Mouse (Mus musculus) megakaryocyte, embryonic 14.5 days (primary cell): Measurements from ENCODE around the gene Fam204a. TPM values are rescaled to one million over a fixed set of nuclear protein-coding genes. Genes with fewer than 3 reads are reported as not detected.

ENCODE experiments used
- H3K27me3 ChIP-seq: replicated peaks from 2 replicates; pipeline ENCODE3; 2012; ENCODE audit warnings: inconsistent platforms
- H3K36me3 ChIP-seq: replicated peaks from 2 replicates; pipeline ENCODE3; 2012; ENCODE audit warnings: low read length, inconsistent platforms, mixed read lengths
- H3K4me1 ChIP-seq: 2 replicates; pipeline ENCODE4 v1.6.1; 2012; ENCODE audit warnings: inconsistent platforms
- H3K4me3 ChIP-seq: replicated peaks from 2 replicates; pipeline ENCODE3; 2012; ENCODE audit warnings: moderate library complexity, mild to moderate bottlenecking, inconsistent platforms
- H3K9me3 ChIP-seq: 2 replicates; pipeline ENCODE4 v1.6.1; 2012; ENCODE audit warnings: inconsistent platforms
- FLI1 ChIP-seq: IDR thresholded peaks from 2 replicates; pipeline ENCODE4 v1.6.1; 2012; ENCODE audit warnings: low read length, inconsistent platforms, mixed read lengths
- GATA1 ChIP-seq: IDR thresholded peaks from 3 replicates; pipeline ENCODE4 v1.6.1; 2012; ENCODE audit warnings: mixed read lengths, low read length, inconsistent platforms, borderline replicate concordance
- polyA plus RNA-seq: library from polyadenylated mRNA; stranded (reverse); fragments of >175 nt; gene quantifications from 2 replicates; pipeline ENCODE4 v1.2.3, GENCODE M21; 2012; ENCODE audit warnings: low replicate concordance; ENCODE audit not compliant: insufficient read depth

Fam204a gene
- polyA plus RNA-seq, 1 experiment: 4.7 TPM

DNA sequence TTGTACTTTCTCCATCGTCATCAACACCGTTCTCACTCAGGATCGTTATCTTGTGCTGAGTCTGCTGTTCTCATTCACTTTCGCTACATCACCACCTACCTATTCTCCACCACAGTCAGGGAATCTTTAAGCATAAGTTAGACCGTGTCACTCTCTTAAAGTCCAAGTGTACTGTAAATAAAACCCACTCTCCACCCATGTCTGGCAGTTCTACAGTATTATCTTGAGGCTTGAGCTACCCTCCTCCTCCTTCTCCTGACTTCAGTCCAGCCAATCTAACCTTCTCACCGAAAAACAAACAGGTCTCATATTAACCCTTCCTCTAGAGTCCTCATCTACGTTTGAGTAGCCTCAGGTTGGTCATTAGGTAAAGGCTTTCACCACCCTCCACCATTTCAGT lies 7.1 kb downstream of the Fam204a start:
- H3K4me3 ChIP-seq: no peak overlapping the region
- no peak for TF ChIP-seq FLI1
- no peak for TF ChIP-seq GATA1
- peaks cover 44% of the 10 kb centered on the region for H3K36me3 ChIP-seq
- no peaks in the 10 kb centered on the region for H3K27me3 ChIP-seq
- no peaks in the 10 kb centered on the region for H3K9me3 ChIP-seq
- H3K4me1 ChIP-seq: no peaks in the 10 kb centered on the region; the same call in 1 of the 2 replicates

DNA sequence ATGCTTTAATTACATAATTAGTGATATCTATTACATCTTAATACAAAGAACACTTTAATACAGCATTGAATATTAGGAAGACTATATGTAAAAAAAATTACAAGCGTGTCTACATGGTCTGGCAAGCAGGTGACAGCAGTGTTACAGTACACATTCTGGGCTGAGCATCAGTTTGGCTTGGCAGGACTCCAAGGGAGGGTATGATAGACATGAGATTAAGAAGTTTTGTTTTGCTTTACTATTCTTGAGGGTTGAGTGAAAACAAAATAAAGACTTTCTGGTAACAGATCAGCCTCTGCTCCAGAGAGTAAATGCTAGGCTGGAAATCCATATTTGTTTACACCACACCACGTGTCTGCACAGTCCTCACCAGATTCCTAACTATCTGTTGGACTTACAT lies 8.5 kb downstream of the Fam204a start:
- no peak overlapping the region for H3K4me3 ChIP-seq
- H3K4me1 ChIP-seq: no peaks in the 10 kb centered on the region
- H3K9me3 ChIP-seq: no peaks in the 10 kb centered on the region
- H3K36me3 ChIP-seq: peaks cover 52% of the 10 kb centered on the region
- H3K27me3 ChIP-seq: no peaks in the 10 kb centered on the region
- no peak for TF ChIP-seq FLI1
- TF ChIP-seq GATA1: no peak

DNA sequence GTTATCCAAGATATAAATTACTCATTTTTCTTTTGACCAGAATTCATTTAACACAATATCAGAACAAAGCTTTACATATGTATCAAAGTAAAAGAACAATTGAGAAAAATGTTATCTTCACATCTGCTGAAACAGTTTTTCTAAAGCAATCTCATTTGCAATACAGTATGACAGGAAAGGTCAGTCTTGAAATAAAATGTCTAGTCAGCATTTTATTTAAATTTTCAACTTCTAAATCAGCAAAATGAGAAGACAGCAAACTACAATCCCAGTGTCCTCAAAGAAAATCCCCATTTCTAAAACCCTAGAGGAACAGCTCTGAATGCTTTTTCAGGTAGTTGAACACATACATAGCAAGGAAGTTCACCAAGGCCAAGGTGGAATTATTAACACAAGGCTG lies 18.3 kb downstream of the Fam204a start:
- Histone ChIP-seq H3K4me1 (peaks cover 11% of the 10 kb centered on the region), H3K4me3 (no peak overlapping the region), H3K9me3 (no peaks in the 10 kb centered on the region), H3K27me3 (no peaks in the 10 kb centered on the region), H3K36me3 (peaks cover 60% of the 10 kb centered on the region)
- TF ChIP-seq FLI1: no peak

DNA sequence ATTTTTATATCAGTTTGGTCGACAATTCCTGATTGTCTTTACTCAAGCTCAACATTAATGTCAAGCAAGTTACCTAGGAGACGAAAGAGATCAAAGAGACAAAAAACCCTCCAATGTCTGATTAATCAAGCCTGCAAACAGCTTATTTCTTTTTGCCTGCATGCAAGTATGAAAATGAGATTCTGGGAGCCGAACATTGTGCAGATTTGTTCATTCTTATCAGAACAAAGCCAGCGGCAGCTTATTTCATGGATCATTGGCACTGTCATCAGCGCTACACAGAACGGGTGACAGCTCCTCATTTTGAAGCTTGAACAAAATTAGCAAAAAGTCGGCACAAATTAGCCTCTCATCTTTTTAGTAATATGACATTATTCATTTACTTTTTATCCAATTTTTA lies 22.3 kb downstream of the Fam204a start:
- peaks cover 22% of the 10 kb centered on the region for H3K4me1 ChIP-seq
- peaks cover 51% of the 10 kb centered on the region for H3K36me3 ChIP-seq
- TF ChIP-seq GATA1 (no peak), FLI1 (no peak)
- no peaks in the 10 kb centered on the region for H3K27me3 ChIP-seq
- H3K9me3 ChIP-seq: no peaks in the 10 kb centered on the region
- no peak overlapping the region for H3K4me3 ChIP-seq

DNA sequence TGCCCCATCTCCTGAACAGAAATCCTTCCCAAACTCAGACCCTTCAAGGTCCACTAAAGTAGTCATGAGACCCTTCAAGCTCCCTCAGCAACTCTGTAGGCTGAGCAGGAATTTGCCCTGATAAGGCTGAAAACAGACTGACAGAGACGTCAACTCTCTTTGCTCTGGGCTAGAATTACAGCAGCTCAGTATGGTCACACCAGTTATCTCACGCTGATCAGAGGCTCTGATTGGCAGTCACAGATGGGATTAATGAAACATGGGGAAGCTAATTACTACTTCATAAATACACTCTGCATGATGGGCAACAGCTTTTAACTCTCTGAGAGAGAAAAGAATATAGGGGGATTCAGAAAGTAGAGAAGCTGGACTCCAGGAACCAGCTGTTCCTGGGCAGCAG lies 26.2 kb downstream of the Fam204a start:
- Histone ChIP-seq H3K4me1 (peaks cover 16% of the 10 kb centered on the region), H3K9me3 (no peaks in the 10 kb centered on the region), H3K36me3 (peaks cover 56% of the 10 kb centered on the region), H3K27me3 (no peaks in the 10 kb centered on the region), H3K4me3 (no peak overlapping the region)
- TF ChIP-seq FLI1 (no peak), GATA1 (no peak)

DNA sequence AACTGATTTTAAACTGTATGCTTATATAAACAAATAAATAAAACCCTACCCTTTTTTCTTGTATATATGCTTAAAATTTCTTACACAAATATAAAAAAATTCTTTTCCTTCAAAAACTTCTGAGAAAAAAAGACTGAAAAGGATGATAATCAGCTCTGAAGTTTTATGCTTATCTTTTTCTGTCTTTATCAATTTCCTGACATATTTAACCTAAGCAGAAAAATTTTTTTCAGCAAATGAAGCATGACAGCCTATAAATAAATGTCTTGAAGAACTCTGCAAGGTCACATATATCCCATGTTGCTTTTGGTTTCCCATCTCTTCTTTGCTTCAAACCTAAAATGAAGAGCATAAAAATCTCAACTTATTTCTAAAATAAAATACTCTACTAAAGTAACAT lies 27.3 kb downstream of the Fam204a start:
- H3K27me3 ChIP-seq: no peaks in the 10 kb centered on the region
- TF ChIP-seq FLI1 (no peak), GATA1 (no peak)
- peaks cover 16% of the 10 kb centered on the region for H3K4me1 ChIP-seq
- no peak overlapping the region for H3K4me3 ChIP-seq
- peaks cover 60% of the 10 kb centered on the region for H3K36me3 ChIP-seq
- H3K9me3 ChIP-seq: no peaks in the 10 kb centered on the region

DNA sequence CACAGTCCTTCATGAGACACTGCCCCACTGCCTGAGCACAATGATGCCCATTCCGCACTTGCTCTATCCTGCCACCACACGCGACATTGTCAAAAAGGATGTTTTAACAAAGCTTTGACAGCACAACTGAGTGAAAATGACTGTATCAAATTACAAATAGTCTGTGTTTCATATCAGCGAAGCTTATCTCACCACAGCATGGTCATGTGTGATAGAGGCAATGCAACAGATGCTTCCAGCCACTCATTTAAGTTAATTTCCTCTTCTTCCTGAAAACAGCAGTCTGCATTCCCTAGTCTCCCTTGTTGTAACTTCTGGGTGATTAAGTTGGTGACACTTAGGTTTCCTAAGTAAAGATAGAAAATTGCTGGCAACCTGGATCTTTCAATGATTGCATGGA lies 33.7 kb downstream of the Fam204a start:
- no peak overlapping the region for H3K4me3 ChIP-seq
- H3K4me1 ChIP-seq: peaks cover 17% of the 10 kb centered on the region; the same call in 1 of the 2 replicates
- TF ChIP-seq GATA1: no peak
- no peak for TF ChIP-seq FLI1
- H3K36me3 ChIP-seq: peaks cover 59% of the 10 kb centered on the region
- H3K9me3 ChIP-seq: no peaks in the 10 kb centered on the region
- no peaks in the 10 kb centered on the region for H3K27me3 ChIP-seq

DNA sequence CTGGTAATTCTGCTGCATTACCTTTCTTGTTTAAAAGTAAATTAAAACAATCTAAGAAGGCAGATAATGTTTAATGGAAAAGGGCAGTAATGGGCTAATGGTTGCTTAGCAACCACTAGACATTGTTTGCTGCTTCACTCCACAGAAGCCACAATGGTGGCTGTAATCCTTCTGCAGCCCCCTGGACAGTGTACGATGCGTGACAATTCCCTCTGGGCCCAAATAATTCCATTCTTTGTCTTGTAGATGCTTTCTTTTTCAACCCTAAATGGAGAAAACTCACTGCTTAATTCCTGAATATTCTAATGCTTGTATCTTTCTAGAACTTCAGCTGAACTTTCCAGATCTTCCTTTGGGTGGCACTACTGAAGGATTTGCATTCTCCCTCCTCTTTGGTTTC lies 37.3 kb downstream of the Fam204a start:
- H3K36me3 ChIP-seq: peaks cover 31% of the 10 kb centered on the region
- H3K4me1 ChIP-seq: peaks cover 11% of the 10 kb centered on the region; the same call in 1 of the 2 replicates
- H3K27me3 ChIP-seq: no peaks in the 10 kb centered on the region
- no peak overlapping the region for H3K4me3 ChIP-seq
- H3K9me3 ChIP-seq: no peaks in the 10 kb centered on the region
- TF ChIP-seq FLI1 (no peak), GATA1 (no peak)

DNA sequence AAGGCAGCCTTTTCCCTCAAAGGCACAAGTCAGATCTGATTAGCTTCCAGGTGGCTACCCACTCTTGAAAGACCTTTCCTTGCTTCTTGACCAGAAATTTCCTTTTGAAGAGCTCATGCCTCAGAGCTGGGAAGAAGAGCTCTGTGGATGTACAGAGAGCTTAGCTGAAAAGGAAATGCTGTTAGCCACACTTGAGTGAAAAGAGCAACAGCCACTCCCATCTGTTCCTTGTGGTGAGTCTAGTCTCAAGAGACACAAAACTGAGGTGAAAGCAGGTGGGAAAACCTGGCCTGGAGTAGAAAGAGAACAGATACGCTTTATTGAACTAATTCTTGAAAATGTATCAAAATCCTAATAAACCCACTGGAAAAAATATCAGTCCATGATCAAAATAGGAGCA lies 43.6 kb downstream of the Fam204a start:
- TF ChIP-seq GATA1: no peak
- no peak for TF ChIP-seq FLI1
- peaks cover 39% of the 10 kb centered on the region for H3K4me1 ChIP-seq

DNA sequence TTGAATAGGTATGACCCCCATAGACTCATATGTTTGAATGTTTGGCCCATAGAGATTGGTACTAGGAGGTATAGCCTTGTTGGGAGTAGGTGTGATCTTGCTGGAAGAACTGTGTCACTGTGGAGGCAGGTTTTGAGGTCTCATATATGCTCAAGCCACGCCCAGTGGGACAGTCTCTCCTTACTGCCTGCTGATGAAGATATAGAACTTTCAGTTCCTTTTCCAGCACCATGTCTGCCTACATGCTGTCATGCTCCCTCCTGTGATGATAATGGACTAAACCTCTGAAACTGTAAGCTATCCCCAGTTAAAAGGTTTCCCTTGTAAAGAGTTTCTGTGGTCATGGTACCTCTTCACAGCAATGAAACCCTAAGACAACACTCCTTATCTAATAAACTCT lies 44.3 kb downstream of the Fam204a start:
- Histone ChIP-seq H3K9me3 (peaks cover 5% of the 10 kb centered on the region), H3K4me1 (peaks cover 39% of the 10 kb centered on the region), H3K4me3 (no peak overlapping the region), H3K36me3 (peaks cover 10% of the 10 kb centered on the region), H3K27me3 (no peaks in the 10 kb centered on the region)
- TF ChIP-seq FLI1: no peak

More for the DNA sequence above, 43.6 kb downstream of the Fam204a start:
- no peak overlapping the region for H3K4me3 ChIP-seq
- H3K27me3 ChIP-seq: no peaks in the 10 kb centered on the region
- peaks cover 5% of the 10 kb centered on the region for H3K9me3 ChIP-seq
- H3K36me3 ChIP-seq: peaks cover 10% of the 10 kb centered on the region
